Mouse (Mus musculus) heart, adult 2 months (tissue): ENCODE data around the gene Adcy7.

Source experiments
- CTCF ChIP-seq: fragments of 200-600 bp; IDR thresholded peaks from 2 replicates; pipeline ENCODE4 v1.8.1; 2022; ENCODE audit warnings: antibody characterized with exemption, mild to moderate bottlenecking, moderate library complexity
- POLR2A ChIP-seq: fragments of 200-500 bp; IDR thresholded peaks from 2 replicates; pipeline ENCODE4 v1.6.1; 2011; ENCODE audit warnings: mild to moderate bottlenecking, low read depth, low read length, control low read depth; ENCODE audit not compliant: insufficient read depth

GRCm38 (mm10) chr8:88376836-88377582, 104.8 kb downstream of the Adcy7 start:
- TF ChIP-seq CTCF (no peak), POLR2A (no peak)
